Mouse (Mus musculus) spleen, postnatal 10 days (tissue): ENCODE data around the gene Abhd8.

Experiments
- DNase-seq, 2 experiments: peaks; one replicate each; pipeline ENCODE4 v3.0.0; 2021 to 2022; ENCODE audit warnings: low spot score in 2 of 2

Gene Abhd8

GRCm38 (mm10) chr8:71478943-71479342 lies 15.5 kb upstream of the Abhd8 start:
- DNase-seq: no peak

- peak; percentile 37 to 65 for DNase-seq
These were observed 13.9 kb upstream of the Abhd8 start for GRCm38 (mm10) chr8:71477196-71477845.

DNA sequence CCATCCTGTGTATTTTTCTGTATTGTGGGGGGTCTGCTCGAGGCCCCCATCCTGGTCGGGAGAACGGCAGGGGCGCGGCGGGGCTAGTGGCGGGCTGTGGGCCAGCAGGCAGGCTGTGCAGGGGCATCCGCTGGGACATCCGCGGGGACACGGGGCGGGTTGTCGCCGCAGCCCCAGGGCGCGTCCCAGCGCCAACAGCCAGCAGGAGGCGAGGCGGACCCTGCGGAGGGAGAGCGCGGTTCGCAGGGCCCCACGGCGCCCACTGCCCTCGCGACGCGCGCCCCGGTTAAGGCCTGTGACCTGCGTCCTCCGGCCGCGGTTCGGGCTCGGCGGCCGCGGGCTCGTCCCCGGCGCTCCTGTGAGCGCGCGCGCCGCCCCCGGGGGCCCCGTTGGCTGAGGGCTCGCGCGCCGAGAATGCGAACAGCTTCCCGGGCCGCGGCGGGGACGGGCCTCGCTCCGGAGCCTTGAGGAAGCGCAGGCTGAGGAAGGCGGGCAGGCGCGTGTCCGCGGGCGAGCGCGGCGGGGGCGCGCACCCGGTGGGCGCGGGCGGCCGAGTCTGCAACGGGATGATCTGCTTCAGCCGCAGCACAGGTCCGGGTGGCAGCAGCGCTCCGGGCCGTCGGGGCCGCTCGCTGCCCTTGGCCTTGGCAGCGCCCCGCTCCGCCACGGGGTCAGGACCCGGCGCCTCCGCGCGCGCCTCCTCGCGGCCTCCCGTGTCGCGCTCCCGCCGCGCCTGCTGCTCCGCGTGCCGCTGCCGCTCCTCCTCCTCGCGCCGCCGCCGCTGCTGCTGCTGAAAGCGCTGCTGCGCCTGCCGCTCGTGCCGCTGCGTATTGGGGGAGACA lies 12.9 kb upstream of the Abhd8 start:
- DNase-seq: peak; percentile 76 to 81

DNA sequence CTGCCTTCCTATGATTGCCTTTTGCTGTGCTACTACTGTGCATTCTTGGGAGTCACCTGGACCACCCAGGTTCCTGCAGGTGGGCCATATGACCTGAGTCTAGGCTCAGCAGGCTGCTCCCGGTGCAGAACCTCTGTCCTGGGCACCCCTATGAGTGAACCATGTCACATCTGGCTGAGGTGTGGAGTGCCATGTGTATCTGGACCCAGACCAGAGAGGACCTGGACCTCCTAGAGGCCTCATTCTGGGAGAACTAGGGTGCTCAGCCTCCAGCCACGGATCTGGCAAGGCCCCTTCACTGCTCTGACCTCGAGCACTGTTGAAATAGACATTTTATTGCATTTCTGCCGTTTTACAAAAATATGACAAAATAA lies 12.2 kb upstream of the Abhd8 start:
- DNase-seq: no peak

DNA sequence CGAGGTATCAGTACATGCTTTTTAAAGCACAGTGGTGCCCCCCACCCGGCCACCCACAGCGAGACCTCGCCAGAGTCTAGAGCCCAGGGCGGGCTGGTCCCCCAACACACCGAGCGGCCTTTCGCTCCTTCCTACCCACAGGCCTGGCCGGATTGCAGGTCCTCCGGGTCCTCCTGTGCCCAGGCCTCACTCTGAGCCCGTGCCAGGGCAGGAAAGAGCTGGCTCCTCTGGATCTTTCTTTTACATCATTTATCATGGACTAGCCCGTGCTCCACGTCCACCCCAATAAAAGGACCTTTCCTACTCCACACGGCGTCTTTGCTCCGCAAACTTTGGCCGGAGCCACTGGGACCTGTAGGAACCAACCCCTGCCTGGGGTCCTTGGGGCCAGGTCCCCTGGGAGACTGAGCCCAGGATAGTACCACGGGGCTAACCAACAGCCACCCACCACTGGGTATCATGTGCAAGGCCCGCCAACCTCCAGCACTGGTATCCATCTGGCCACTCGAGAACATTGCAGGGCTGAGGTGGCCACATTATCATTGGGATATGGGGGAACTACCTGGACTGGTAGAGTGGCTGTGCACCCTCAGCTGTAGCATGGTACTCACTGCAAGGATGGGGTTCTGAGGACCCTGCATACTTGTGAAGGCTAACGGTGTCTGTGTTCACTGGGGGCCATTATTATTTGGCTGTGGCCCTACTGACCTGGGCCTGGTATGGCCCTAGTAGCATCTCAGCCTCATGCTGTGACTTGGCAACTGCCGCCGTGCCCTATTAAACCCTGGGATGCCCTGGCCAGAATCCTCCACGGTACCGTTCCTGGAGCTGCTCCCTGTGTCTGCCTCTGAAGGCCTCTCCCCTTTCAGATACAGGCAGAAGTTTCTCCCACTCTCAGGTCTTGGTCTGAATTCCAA lies 11.6 kb upstream of the Abhd8 start:
- no peak for DNase-seq

- no peak for DNase-seq
These were observed 10.9 kb upstream of the Abhd8 start for GRCm38 (mm10) chr8:71474344-71474743.

- peak in 1 of 2 experiments; percentile 36 for DNase-seq
These were observed 9.3 kb upstream of the Abhd8 start for GRCm38 (mm10) chr8:71472601-71473386.

DNA sequence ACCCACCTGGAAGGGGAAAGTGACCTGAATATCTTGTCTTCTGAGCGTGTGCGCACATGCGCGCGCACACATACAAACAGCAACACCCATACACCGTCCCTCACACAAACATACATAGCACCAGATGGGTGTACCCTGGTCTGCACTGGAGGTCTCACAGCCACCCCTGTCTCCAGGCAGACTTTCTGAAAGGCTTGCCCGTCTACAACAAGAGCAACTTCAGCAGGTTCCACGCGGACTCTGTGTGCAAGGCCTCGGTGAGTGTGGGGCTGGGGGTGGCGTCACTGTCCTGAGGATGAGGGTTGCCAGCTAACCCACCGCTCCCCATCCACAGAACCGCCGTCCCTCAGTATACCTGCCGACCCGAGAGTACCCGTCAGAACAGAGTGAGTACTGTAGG lies 8.4 kb upstream of the Abhd8 start:
- no peak for DNase-seq

DNA sequence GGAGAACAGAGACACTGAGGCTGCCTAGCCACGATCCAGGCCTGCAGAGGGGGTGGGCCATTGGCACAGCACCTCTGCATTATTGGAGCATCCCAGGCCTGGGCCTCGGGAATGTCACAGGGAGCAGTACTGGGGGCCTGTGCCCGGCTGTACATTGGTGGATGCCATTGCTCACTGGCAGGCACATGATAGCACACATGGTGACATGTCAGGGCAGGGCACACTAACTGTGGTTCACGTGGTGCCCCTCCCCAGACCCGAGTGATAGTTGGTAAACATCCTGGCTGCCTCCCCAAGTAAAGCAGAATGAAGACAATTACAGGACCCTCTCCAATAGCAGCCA lies 7.4 kb upstream of the Abhd8 start:
- DNase-seq: no peak

DNA sequence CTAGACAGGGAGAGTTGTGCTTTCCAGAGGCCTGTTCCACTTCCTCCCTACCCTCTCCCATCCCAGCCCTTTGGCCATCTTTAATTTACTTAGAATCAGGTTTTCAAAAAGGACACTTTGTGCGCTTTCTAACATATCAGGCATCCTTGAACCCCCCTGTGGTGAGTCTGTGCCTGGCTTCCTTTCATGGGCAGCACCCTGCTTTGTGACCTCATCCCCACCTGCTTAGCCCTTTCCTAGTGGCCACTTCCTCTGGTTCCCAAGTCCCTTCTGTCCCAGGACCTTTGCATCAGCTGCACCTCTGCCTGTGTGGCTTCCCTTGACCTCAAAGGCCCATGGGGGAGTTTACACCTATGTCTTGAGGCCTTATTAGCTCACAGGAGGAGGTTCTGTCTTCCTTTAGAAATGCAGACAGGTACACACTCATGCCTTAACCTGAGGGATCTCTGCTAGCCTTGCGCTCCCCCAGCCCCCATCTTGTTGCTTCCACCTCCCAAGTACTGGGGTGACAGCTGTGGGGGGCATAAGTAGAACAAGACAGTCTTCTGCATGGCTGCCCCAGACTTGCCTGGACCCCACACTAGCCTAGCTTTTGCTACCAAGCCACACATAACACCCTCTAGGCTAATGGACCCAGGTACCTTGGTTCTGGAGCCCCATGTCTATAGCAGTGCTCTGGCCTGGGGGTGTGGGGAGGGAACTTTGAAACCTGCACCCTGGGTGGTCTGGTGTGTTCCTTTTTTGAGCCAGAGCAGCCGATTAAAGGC lies 6.9 kb upstream of the Abhd8 start:
- no peak for DNase-seq

DNA sequence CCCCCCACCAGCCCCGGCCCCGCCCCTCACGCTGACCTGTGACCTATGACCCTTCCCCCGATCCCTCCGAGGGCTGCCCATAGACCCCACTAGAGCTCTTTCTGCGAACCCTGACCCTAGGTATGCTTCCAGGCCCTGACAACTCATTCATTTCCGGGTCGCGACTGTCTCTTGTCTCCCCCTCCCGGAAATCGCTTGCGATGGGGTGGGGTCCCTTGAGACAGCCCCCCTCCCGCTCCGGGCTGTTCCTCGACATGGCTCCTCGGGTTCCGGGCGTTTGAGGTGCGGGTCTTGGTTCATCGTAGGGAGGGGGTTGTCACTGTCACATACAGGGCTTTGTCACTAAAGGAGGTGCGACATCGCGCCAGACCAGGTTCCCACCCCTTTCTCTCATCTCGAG lies 6.0 kb upstream of the Abhd8 start:
- peak; percentile 40 to 62 for DNase-seq

- DNase-seq: peak; percentile 89 to 97
These were observed 5.5 kb upstream of the Abhd8 start, which contains the start of gene Dda1 for GRCm38 (mm10) chr8:71468916-71469315. Gene Dda1, plus strand, starts transcription at chr8:71469199.

GRCm38 (mm10) chr8:71468001-71468400 lies 4.5 kb upstream of the Abhd8 start:
- no peak for DNase-seq

DNA sequence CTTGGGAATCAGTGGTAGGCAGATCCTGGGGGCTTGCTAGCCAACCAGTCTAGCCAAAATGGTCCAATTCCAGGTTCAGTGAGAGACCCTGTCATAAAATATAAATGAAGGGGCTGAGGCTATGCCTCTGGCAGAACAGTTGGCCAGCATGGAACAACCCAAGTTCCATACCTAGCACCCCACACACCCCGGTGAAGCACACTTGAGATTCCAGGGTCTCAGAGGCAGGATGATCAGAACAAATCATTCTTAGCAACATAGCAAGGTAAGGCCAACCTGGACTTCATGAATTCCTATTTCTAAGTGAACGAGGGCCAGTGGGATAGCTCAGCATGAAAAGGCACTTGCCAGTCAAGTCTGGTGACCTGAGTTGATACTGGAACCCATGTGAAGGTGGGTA lies 3.7 kb upstream of the Abhd8 start:
- DNase-seq: no peak

- DNase-seq: no peak
These were observed 2.7 kb upstream of the Abhd8 start for GRCm38 (mm10) chr8:71466198-71466597.

DNA sequence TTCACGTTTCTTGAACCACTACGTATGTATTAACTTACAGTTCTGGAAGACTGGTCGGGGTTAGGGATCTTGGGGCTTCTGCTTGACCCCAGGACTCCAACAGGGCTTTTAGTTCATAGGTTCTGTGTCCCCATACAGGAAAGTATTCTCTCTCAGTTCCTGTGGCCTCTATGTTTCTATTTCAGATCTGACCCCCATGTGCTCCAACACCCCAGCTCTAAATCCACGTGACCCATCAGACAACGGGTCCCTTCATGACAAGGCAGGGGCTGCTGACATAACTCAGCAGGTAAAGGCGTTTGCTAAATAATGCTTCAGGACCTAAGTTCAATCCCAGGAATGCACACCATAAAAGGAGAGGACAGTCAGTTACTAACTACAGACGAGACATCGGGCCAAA lies 2.3 kb upstream of the Abhd8 start:
- DNase-seq: no peak

DNA sequence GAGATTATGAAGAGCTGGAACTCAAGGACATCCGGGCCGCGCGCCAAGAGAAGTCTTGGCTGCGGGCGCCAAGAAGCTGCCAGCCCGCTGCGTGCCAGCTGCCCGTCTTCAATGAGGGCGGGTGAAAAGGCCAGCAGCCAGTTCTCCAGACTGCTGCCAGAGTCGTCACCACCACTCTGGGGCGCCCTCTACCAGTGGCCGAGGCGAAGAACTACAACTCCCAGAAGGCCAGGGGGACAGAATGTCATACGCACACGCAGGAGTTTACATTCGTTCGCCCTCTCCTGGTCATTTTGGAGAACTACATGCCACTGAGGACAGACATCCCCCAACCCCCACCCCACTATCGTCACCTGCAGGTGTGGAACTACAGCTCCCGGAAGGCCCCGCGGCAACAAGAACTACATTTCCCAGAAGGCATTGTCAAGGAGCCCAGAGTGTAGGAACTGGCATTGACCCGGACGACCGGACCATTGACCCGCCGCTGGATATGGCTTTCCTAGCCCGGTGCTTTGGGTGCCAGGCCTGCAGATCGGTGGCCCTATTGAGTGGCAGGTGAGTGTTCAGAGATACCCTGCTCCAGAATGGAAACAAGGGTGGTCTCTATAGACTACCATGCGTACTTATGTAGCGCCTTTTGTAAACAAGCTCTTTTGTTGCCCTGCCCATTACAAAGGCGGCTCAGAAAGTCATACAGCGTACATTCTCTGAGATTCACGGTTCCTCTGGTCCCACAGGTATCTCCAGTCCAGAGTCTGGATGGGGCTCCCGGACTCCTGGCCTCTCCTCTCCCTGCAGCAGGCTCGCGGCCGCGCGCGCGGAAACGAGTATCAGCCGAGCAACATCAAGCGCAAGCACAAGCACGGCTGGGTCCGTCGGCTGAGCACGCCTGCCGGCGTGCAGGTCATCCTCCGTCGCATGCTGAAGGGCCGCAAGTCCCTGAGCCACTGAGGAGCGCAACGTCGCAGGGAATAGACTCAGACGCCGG lies 1.4 kb upstream of the Abhd8 start, which contains the start of gene Mrpl34:
Mrpl34 (plus strand) TSS at position 447 of the 988 bp plus-strand sequence.
- DNase-seq: peak; percentile 97

DNA sequence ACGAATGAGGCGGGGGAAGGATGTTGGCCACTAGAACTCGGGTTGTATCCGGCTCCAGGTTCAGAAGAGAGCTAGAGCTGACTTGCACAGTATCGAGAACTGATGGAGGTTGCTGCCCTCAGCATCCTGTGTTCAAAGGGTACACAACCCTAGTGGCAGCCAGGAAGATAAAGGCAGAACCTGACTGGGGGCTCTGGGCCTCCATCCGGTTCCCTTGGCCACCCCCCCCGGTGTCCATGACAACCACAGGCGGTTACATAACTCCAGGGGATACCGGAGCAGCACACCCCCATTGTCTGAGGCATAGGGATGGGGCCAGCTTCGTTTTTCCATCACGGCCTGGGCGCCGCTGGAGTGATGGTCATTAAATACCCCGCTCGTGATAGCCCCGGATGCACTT lies 669 bp downstream of the Abhd8 start:
- peak in 1 of 2 experiments; percentile 68 for DNase-seq

DNA sequence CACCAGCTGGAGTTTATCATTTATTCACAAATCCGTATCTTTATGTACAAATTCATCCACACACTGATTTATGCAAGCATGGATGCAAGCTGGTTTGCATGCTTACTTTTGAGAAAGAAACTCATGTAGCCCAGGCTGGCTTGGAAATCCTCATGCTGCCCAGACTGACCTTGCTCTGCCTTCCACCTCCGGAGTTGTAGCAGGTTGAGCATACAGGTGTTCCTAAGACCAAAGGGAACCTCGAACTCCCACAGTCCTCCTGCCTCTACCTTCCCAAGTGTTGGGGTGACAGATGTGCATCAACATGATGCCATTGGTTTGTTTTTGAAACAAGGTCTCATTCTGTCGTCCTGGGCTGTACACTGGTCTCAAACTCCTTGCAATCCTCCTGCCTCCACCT lies 1.3 kb downstream of the Abhd8 start:
- no peak for DNase-seq
